Mouse (Mus musculus): Measurements from ENCODE around the gene Bmp3. TPM values are rescaled to one million over a fixed set of nuclear protein-coding genes. Genes with fewer than 3 reads are reported as not detected.

The Bmp3 gene
- polyA plus RNA-seq, 2 experiments from 2014 or later, result 0.27 TPM; not detected in 1

GRCm38 (mm10) chr5:98918716-98919115 lies 64.5 kb downstream of the Bmp3 start:
- no peak for ATAC-seq

GRCm38 (mm10) chr5:98921608-98922007 lies 67.4 kb downstream of the Bmp3 start:
- ATAC-seq, result no peak

- no peak for ATAC-seq
Observed at GRCm38 (mm10) chr5:98922921-98923320, 68.7 kb downstream of the Bmp3 start.

Other genes with a start within 250 kb of the Bmp3 start
- not detected for gene Prkg2, start 182.9 kb downstream of the Bmp3 start, polyA plus RNA-seq (2017; shearing (Covaris generic))

Measured in CD4-positive, CD25-positive, alpha-beta regulatory T cell, adult 4 months (primary cell).